ENCODE assay signal across 8 mouse cellular contexts in genomic region chr10:80741146-80741545, GRCm38 (mm10). TPM values are rescaled to one million over a fixed set of nuclear protein-coding genes. Genes with fewer than 3 reads are reported as not detected.
DNase-seq lines count a peak whose midpoint lies in the region; ATAC-seq and TF ChIP-seq lines count a peak whose summit lies in the region.

No protein-coding gene starts in this region.

- peak overlapping the region; percentile 81 for H3K27ac ChIP-seq in bone marrow macrophage, adult 2 months (ENCODE audit: insufficient read depth, low read depth, low read length)
- peak overlapping the region; percentile 85 for H3K27ac ChIP-seq in heart, embryonic 13.5 days (replicated peaks)
- peak overlapping the region; percentile 94 for H3K27ac ChIP-seq in limb, embryonic 10.5 days
- no peak overlapping the region for H3K27ac ChIP-seq in midbrain, embryonic 13.5 days

- peak overlapping the region; percentile 98 for H3K4me3 ChIP-seq in bone marrow macrophage, adult 2 months (ENCODE audit: insufficient read depth, low read length)
- H3K4me3 ChIP-seq in heart, embryonic 13.5 days, result peak overlapping the region; percentile 91
- H3K4me3 ChIP-seq in limb, embryonic 10.5 days, result peak overlapping the region; percentile 98
- H3K4me3 ChIP-seq in midbrain, embryonic 13.5 days (replicated peaks), result peak overlapping the region; percentile 85

- no peaks in the 10 kb centered on the region for H3K9me3 ChIP-seq in heart, embryonic 13.5 days
- H3K9me3 ChIP-seq in limb, embryonic 10.5 days (replicated peaks), result no peaks in the 10 kb centered on the region
- no peaks in the 10 kb centered on the region for H3K9me3 ChIP-seq in midbrain, embryonic 13.5 days

- no peaks in the 10 kb centered on the region for H3K27me3 ChIP-seq in heart, embryonic 13.5 days (replicated peaks)
- no peaks in the 10 kb centered on the region for H3K27me3 ChIP-seq in limb, embryonic 10.5 days (ENCODE audit: low read depth, poor library complexity, severe bottlenecking)
- no peaks in the 10 kb centered on the region for H3K27me3 ChIP-seq in midbrain, embryonic 13.5 days

- peak overlapping the region; percentile 99 for H3K4me2 ChIP-seq in heart, embryonic 13.5 days
- peak overlapping the region; percentile 99 for H3K4me2 ChIP-seq in midbrain, embryonic 13.5 days (replicated peaks)

- TF ChIP-seq POLR2A in bone marrow macrophage, adult 2 months (IDR thresholded peaks at IDR 0.05; ENCODE audit: borderline replicate concordance, low read depth, low read length), result no peak

- DNase-seq in heart, adult 11 months, result peak; percentile 94
- DNase-seq in heart, postnatal 4 days, result no peak
- no peak for DNase-seq in limb, embryonic 10.5 days (ENCODE audit: low spot score)
- DNase-seq in urinary bladder, adult 18-20 months (ENCODE audit: low spot score in 2 of 2), result no peak
- DNase-seq in right cerebral cortex, postnatal 4 days, result no peak

- H3K4me1 ChIP-seq in bone marrow macrophage, adult 2 months (ENCODE audit: control insufficient read depth, insufficient read depth, low read length), result peaks cover 42% of the 10 kb centered on the region
- peaks cover 48% of the 10 kb centered on the region for H3K4me1 ChIP-seq in heart, embryonic 13.5 days
- H3K4me1 ChIP-seq in limb, embryonic 10.5 days, result peaks cover 28% of the 10 kb centered on the region
- H3K4me1 ChIP-seq in midbrain, embryonic 13.5 days (replicated peaks), result peaks cover 46% of the 10 kb centered on the region

- no peak for ATAC-seq in heart, embryonic 13.5 days (ENCODE audit: extremely low read depth, insufficient number of reproducible peaks, low FRiP score, low TSS enrichment)
- ATAC-seq in midbrain, embryonic 13.5 days, result no peak

- 13% methylated on average over 5 of the region's 5 CpGs for WGBS in heart, embryonic 13.5 days
- whole genome bisulfite sequencing in limb, embryonic 10.5 days, result 42% methylated on average over 5 of the region's 5 CpGs
- WGBS in midbrain, embryonic 13.5 days, result 31% methylated on average over 5 of the region's 5 CpGs

- H3K36me3 ChIP-seq in heart, embryonic 13.5 days, result peaks cover 20% of the 10 kb centered on the region
- peaks cover 30% of the 10 kb centered on the region for H3K36me3 ChIP-seq in limb, embryonic 10.5 days
- peaks cover 11% of the 10 kb centered on the region; the same call in 1 of the 2 replicates for H3K36me3 ChIP-seq in midbrain, embryonic 13.5 days

- peak overlapping the region; percentile 97 for H3K9ac ChIP-seq in heart, embryonic 13.5 days
- H3K9ac ChIP-seq in midbrain, embryonic 13.5 days (replicated peaks), result peak overlapping the region; percentile 95

- TF ChIP-seq CTCF in bone marrow macrophage, adult 2 months (IDR thresholded peaks at IDR 0.05; ENCODE audit: low read depth, low read length), result no peak

RNA-seq across cellular contexts. Expression of gene Ap3d1, which starts 0.9 kb away (rescaled TPM):
- 10 to 100 TPM; 47.8 to 53.8 TPM for total RNA-seq in heart, postnatal 4 days (2021)
- 121 and 129 TPM in 2 replicates for polyA plus RNA-seq in bone marrow macrophage, adult 2 months (2012; ENCODE audit: insufficient read depth, insufficient read length, missing spikeins)
- polyA plus RNA-seq in heart, embryonic 13.5 days (2015; fragmentation: Nextera tagmentation; extraction: Ambion mirVana), result 44.0 and 46.4 TPM in 2 replicates
- 54.6 and 60.6 TPM in 2 replicates for polyA plus RNA-seq in limb, embryonic 10.5 days (2016; fragmentation: Nextera tagmentation; extraction: Ambion mirVana)
- polyA plus RNA-seq in midbrain, embryonic 13.5 days (2015; fragmentation: Nextera tagmentation; extraction: Ambion mirVana), result 94.5 and 96.3 TPM in 2 replicates

RNA-seq across cellular contexts. Expression of gene Dot1l, which starts 13.9 kb away (rescaled TPM):
- total RNA-seq in heart, postnatal 4 days (2021), result 10 to 100 TPM; 75.6 to 76.8 TPM
- 20.9 and 22.1 TPM in 2 replicates for polyA plus RNA-seq in bone marrow macrophage, adult 2 months (2012; ENCODE audit: insufficient read depth, insufficient read length, missing spikeins)
- polyA plus RNA-seq in heart, embryonic 13.5 days (2015; fragmentation: Nextera tagmentation; extraction: Ambion mirVana), result 17.9 and 19.1 TPM in 2 replicates
- 26.4 and 28.3 TPM in 2 replicates for polyA plus RNA-seq in limb, embryonic 10.5 days (2016; fragmentation: Nextera tagmentation; extraction: Ambion mirVana)
- polyA plus RNA-seq in midbrain, embryonic 13.5 days (2015; fragmentation: Nextera tagmentation; extraction: Ambion mirVana), result 19.3 and 23.3 TPM in 2 replicates

RNA-seq across cellular contexts. Expression of gene Izumo4, which starts 39.2 kb away (rescaled TPM):
- total RNA-seq in heart, postnatal 4 days (2021), result 1 to 10 TPM; 3.2 to 4.6 TPM
- polyA plus RNA-seq in bone marrow macrophage, adult 2 months (2012; ENCODE audit: insufficient read depth, insufficient read length, missing spikeins), result 11.0 and 25.2 TPM in 2 replicates
- polyA plus RNA-seq in heart, embryonic 13.5 days (2015; fragmentation: Nextera tagmentation; extraction: Ambion mirVana), result 12.7 and 13.5 TPM in 2 replicates
- 8.6 and 10.8 TPM in 2 replicates for polyA plus RNA-seq in limb, embryonic 10.5 days (2016; fragmentation: Nextera tagmentation; extraction: Ambion mirVana)
- polyA plus RNA-seq in midbrain, embryonic 13.5 days (2015; fragmentation: Nextera tagmentation; extraction: Ambion mirVana), result 37.8 and 39.2 TPM in 2 replicates

RNA-seq across cellular contexts. Expression of gene Mob3a, which starts 39.4 kb away (rescaled TPM):
- total RNA-seq in heart, postnatal 4 days (2021), result 10 to 100 TPM; 12.5 to 13.0 TPM
- 53.3 and 53.8 TPM in 2 replicates for polyA plus RNA-seq in bone marrow macrophage, adult 2 months (2012; ENCODE audit: insufficient read depth, insufficient read length, missing spikeins)
- 26.0 and 27.2 TPM in 2 replicates for polyA plus RNA-seq in heart, embryonic 13.5 days (2015; fragmentation: Nextera tagmentation; extraction: Ambion mirVana)
- 48.2 and 54.7 TPM in 2 replicates for polyA plus RNA-seq in limb, embryonic 10.5 days (2016; fragmentation: Nextera tagmentation; extraction: Ambion mirVana)
- polyA plus RNA-seq in midbrain, embryonic 13.5 days (2015; fragmentation: Nextera tagmentation; extraction: Ambion mirVana), result 58.3 and 58.5 TPM in 2 replicates

RNA-seq across cellular contexts. Expression of gene Sf3a2, which starts 56.9 kb away (rescaled TPM):
- 10 to 100 TPM; 46.0 to 51.7 TPM for total RNA-seq in heart, postnatal 4 days (2021)
- 38.5 and 51.4 TPM in 2 replicates for polyA plus RNA-seq in bone marrow macrophage, adult 2 months (2012; ENCODE audit: insufficient read depth, insufficient read length, missing spikeins)
- polyA plus RNA-seq in heart, embryonic 13.5 days (2015; fragmentation: Nextera tagmentation; extraction: Ambion mirVana), result 46.3 and 53.4 TPM in 2 replicates
- 113 and 121 TPM in 2 replicates for polyA plus RNA-seq in limb, embryonic 10.5 days (2016; fragmentation: Nextera tagmentation; extraction: Ambion mirVana)
- polyA plus RNA-seq in midbrain, embryonic 13.5 days (2015; fragmentation: Nextera tagmentation; extraction: Ambion mirVana), result 64.1 and 64.9 TPM in 2 replicates
